Mouse (Mus musculus): ENCODE measurements around the gene Prkacb. TPM values are rescaled to one million over a fixed set of nuclear protein-coding genes. Genes with fewer than 3 reads are reported as not detected.

The Prkacb gene
- polyA plus RNA-seq (2012; rRNA removed) (4.8 and 6.1 TPM in 2 replicates), polyA plus RNA-seq (2014; fragmentation: Nextera tagmentation; extraction: Ambion mirVana) (10.9 and 12.5 TPM in 2 replicates)

DNA sequence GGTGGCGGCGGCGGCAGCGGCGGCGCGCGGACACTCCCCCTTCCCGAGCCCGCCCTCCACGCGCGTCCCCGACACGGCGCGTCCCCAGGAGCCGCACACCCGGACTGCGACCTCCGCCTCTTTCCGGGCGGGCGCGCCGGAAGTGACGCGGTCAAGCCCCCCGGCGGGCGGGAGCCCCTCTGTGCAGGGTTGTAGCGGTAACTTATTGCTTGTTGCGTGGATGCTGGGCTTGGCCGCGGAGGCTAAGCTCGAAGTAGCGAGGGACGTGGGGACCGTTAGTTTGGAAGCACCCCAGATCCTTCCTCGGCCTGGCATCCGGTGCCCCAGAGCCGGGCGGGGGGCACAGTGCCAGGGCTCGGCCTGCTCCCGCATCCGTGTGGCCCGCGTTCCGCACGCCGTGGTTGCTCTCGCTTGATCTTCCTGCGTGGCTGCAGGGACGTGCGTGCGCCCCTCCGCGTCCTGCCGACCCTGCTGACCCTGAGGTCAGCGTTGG lies at the start of gene Prkacb:
TSS of gene Prkacb (minus strand) at position 90 of the 493 bp plus-strand sequence.
- Histone ChIP-seq H3K9me3 (ENCODE audit: control insufficient read depth, low read length) (no peaks in the 10 kb centered on the region), H3K4me2 (ENCODE audit: low read depth) (peak within 1 kb of the TSS; percentile 67), H3K27ac (peak within 1 kb of the TSS; percentile 22), H3K4me3 (ENCODE audit: insufficient read depth in 1 of 2, low read depth in 2 of 2, low read length in 2 of 2) (peak within 1 kb of the TSS; percentile 62 to 89), H3K4me1 (replicated peaks; ENCODE audit: control insufficient read depth in 2 of 2, insufficient read depth in 2 of 2, low read length in 1 of 2) (peaks cover 0 to 4% of the 10 kb centered on the region in 2 experiments; a peak in 1 of 4 replicates), H3K36me3 (replicated peaks; ENCODE audit: control insufficient read depth, insufficient read depth, low read depth) (no peaks in the 10 kb centered on the region), H3K9ac (replicated peaks) (peak within 1 kb of the TSS; percentile 82), H3K27me3 (ENCODE audit: control insufficient read depth, insufficient read depth, low read length) (no peaks in the 10 kb centered on the region)
- DNase-seq (ENCODE audit: low read depth in 3 of 3, low spot score in 3 of 3): peak; percentile 42 to 56 (median 49)
- no peak for TF ChIP-seq EP300 (IDR thresholded peaks at IDR 0.05; ENCODE audit: low read depth)
- no peak for TF ChIP-seq CTCF (IDR thresholded peaks at IDR 0.05; ENCODE audit: low read depth)
- under 1% methylated on average over 56 of the region's 60 CpGs for WGBS (ENCODE audit: insufficient replicate concordance)
- ATAC-seq (ENCODE audit: insufficient read depth): peak; percentile 93

DNA sequence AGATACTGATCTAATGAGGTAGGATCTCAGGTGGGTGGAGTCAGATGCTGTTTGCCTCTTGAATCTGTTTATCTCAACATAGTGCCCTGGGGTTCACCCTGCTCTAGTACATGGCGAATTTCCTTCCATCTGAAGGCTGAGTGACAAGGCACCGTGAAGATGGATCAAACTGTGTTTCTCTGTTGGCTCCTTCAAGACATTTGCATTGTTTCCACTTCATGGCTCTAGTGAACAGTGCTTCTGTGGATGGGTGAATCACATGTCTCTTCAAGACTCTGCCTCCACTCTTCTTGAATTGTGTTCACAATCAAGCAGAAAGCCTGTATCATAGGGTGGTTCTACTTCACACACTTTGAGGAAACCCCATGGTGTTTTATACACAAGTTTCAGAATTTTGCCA lies 47.5 kb upstream of the Prkacb start:
- no peak overlapping the region for H3K4me2 ChIP-seq (ENCODE audit: low read depth)
- ATAC-seq (ENCODE audit: insufficient read depth) (no peak), DNase-seq (ENCODE audit: low read depth in 3 of 3, low spot score in 3 of 3) (no peak)
- no peak overlapping the region for H3K9ac ChIP-seq (replicated peaks)
- H3K4me3 ChIP-seq (ENCODE audit: insufficient read depth in 1 of 2, low read depth in 2 of 2, low read length in 2 of 2): no peak overlapping the region
- H3K27me3 ChIP-seq (ENCODE audit: control insufficient read depth, insufficient read depth, low read length): no peaks in the 10 kb centered on the region
- no peaks in the 10 kb centered on the region for H3K36me3 ChIP-seq (replicated peaks; ENCODE audit: control insufficient read depth, insufficient read depth, low read depth)
- no peaks in the 10 kb centered on the region for H3K4me1 ChIP-seq (replicated peaks; ENCODE audit: control insufficient read depth in 2 of 2, insufficient read depth in 2 of 2, low read length in 1 of 2)
- H3K27ac ChIP-seq: no peak overlapping the region
- H3K9me3 ChIP-seq (ENCODE audit: control insufficient read depth, low read length): no peaks in the 10 kb centered on the region
- WGBS (ENCODE audit: insufficient replicate concordance): 57% methylated on average over 2 of the region's 2 CpGs
- no peak for TF ChIP-seq EP300 (IDR thresholded peaks at IDR 0.05; ENCODE audit: low read depth)

DNA sequence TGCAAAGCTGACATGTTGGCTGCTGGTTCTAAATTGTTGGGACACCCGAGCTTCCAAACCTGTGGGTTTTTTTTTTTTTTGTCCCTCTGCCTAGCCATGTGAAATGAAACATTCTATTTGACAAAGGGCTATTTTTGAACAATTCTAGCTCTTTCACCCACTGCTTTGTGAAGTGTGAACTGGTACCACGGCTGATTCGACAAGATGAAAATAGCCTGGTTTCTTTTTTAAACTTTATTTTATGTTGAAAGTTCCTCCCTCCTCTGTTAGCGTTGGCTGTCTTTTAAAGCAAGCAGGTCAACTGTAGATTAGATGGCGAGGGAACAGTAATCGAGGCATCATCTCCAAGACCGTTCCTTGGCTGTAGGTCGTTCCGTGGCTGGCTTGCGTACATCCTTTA lies 44.6 kb upstream of the Prkacb start:
- Histone ChIP-seq H3K27ac (no peak overlapping the region), H3K4me1 (replicated peaks; ENCODE audit: control insufficient read depth in 2 of 2, insufficient read depth in 2 of 2, low read length in 1 of 2) (no peaks in the 10 kb centered on the region), H3K9ac (replicated peaks) (no peak overlapping the region), H3K27me3 (ENCODE audit: control insufficient read depth, insufficient read depth, low read length) (no peaks in the 10 kb centered on the region; the same call in 1 of the 2 replicates), H3K4me3 (ENCODE audit: insufficient read depth in 1 of 2, low read depth in 2 of 2, low read length in 2 of 2) (no peak overlapping the region), H3K4me2 (ENCODE audit: low read depth) (no peak overlapping the region), H3K9me3 (ENCODE audit: control insufficient read depth, low read length) (no peaks in the 10 kb centered on the region), H3K36me3 (replicated peaks; ENCODE audit: control insufficient read depth, insufficient read depth, low read depth) (no peaks in the 10 kb centered on the region)
- DNase-seq (ENCODE audit: low read depth in 3 of 3, low spot score in 3 of 3): no peak
- ATAC-seq (ENCODE audit: insufficient read depth): no peak
- TF ChIP-seq CTCF (IDR thresholded peaks at IDR 0.05; ENCODE audit: low read depth) (no peak), EP300 (IDR thresholded peaks at IDR 0.05; ENCODE audit: low read depth) (no peak)
- 72% methylated on average over 10 of the region's 10 CpGs for WGBS (ENCODE audit: insufficient replicate concordance)

DNA sequence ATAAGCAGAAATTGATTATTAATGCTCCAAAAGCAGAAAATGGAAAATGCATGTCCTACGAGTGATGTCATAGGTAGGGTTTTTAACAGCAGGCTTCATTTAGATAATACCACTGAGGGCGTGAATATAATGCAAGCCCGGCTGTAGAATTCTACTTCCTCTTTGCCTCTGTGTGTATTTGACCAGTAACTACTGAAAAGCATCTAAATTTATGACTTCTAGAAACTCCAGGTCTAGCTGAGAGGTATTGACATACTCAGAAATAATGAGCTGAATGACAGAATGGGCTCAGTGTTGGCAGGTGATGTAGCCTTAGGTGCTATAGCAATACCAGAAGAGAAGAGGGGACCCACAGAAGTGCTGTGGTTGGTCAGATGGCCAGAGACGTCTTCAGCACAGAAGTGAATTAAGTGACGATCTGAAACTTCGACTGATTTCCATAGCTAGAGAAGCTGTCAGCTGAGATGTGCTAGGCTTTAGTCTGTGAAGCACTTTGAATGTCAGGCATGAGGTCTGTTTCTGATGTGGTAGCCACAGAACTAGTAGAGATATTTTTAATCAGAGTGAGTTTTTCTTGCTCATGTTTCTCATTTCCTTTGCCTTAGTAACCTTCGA lies 41.8 kb upstream of the Prkacb start:
- Histone ChIP-seq H3K4me2 (ENCODE audit: low read depth) (no peak overlapping the region), H3K27ac (no peak overlapping the region), H3K27me3 (ENCODE audit: control insufficient read depth, insufficient read depth, low read length) (no peaks in the 10 kb centered on the region; the same call in none of the 2 replicates), H3K4me3 (ENCODE audit: insufficient read depth in 1 of 2, low read depth in 2 of 2, low read length in 2 of 2) (no peak overlapping the region), H3K9ac (replicated peaks) (no peak overlapping the region), H3K36me3 (replicated peaks; ENCODE audit: control insufficient read depth, insufficient read depth, low read depth) (no peaks in the 10 kb centered on the region), H3K4me1 (replicated peaks; ENCODE audit: control insufficient read depth in 2 of 2, insufficient read depth in 2 of 2, low read length in 1 of 2) (no peaks in the 10 kb centered on the region), H3K9me3 (ENCODE audit: control insufficient read depth, low read length) (no peaks in the 10 kb centered on the region)
- TF ChIP-seq EP300 (IDR thresholded peaks at IDR 0.05; ENCODE audit: low read depth): no peak
- TF ChIP-seq CTCF (IDR thresholded peaks at IDR 0.05; ENCODE audit: low read depth): no peak
- no peak for DNase-seq (ENCODE audit: low read depth in 3 of 3, low spot score in 3 of 3)
- WGBS (ENCODE audit: insufficient replicate concordance): 38% methylated on average over 7 of the region's 7 CpGs
- no peak for ATAC-seq (ENCODE audit: insufficient read depth)

DNA sequence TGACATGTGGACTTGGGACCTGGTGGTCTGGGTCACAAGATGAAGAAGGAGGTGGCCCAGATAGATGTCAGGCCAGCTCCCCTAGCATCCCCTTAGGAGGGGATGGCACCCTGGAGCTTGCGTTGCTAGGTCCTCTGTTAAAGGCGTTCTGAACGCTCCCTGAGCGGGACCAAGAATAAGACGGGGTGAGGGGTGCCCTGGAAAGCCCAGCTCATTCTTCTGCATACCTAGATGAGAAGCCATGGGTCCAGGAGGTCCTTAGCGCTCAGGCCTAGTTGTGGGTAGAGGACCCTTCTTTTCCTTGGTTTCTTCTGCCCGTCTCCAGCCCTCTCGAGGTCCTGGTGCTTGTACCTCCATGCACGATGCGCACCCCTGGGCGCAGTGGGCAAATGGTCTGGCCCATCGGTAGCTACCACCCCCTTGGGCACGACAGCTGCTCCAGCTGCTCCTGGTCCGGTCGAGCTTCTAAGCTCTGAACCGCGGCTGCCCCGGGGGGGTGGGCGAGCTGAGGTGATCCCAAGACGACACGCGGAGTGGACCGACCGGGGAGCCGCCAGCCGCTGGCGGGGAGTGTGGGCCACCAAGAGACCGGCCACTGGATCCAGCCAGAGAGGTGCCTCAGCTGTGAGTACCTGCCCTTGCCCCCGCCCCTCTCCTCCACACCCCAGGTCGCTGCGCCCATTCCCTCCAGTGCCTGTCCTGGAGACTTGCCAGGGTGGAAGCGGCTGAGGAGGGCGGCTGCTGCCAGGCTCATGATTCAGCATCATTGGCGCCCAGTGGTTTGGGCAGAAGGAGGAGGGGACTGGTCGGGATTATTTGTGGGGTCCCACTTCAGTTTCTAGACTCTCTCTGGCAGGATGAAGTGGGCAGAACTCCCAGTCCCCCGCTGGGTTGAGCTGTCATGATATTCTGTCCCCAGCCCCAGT lies 39.4 kb upstream of the Prkacb start, which contains the start of gene Ttll7:
TSS of gene Ttll7 (plus strand) at position 402 of the 926 bp plus-strand sequence.
- ATAC-seq (ENCODE audit: insufficient read depth) (peak; percentile 79), DNase-seq (ENCODE audit: low read depth in 3 of 3, low spot score in 3 of 3) (peak in 2 of 3 experiments; percentile 7 to 10)
- no peak within 1 kb of the TSS for H3K27ac ChIP-seq
- peak within 1 kb of the TSS; percentile 55 for H3K4me2 ChIP-seq (ENCODE audit: low read depth)
- WGBS (ENCODE audit: insufficient replicate concordance): under 1% methylated on average over 36 of the region's 36 CpGs
- TF ChIP-seq CTCF (IDR thresholded peaks at IDR 0.05; ENCODE audit: low read depth): no peak
- no peaks in the 10 kb centered on the region; the same call in none of the 2 replicates for H3K27me3 ChIP-seq (ENCODE audit: control insufficient read depth, insufficient read depth, low read length)
- H3K36me3 ChIP-seq (replicated peaks; ENCODE audit: control insufficient read depth, insufficient read depth, low read depth): no peaks in the 10 kb centered on the region
- peak within 1 kb of the TSS; percentile 45 to 49 for H3K4me3 ChIP-seq (ENCODE audit: insufficient read depth in 1 of 2, low read depth in 2 of 2, low read length in 2 of 2)
- H3K9ac ChIP-seq (replicated peaks): no peak within 1 kb of the TSS
- H3K9me3 ChIP-seq (ENCODE audit: control insufficient read depth, low read length): no peaks in the 10 kb centered on the region
- H3K4me1 ChIP-seq (replicated peaks; ENCODE audit: control insufficient read depth in 2 of 2, insufficient read depth in 2 of 2, low read length in 1 of 2): no peaks in the 10 kb centered on the region

All from liver, embryonic 14.5 days (tissue).